Mouse (Mus musculus) left cerebral cortex, adult 2 months (tissue): ENCODE data around the gene Ncmap. TPM values are rescaled to one million over a fixed set of nuclear protein-coding genes. Genes with fewer than 3 reads are reported as not detected.
A peak's percentile ranks its signal among the peaks of the same experiment; 100 is the strongest.

Experiments
- DNase-seq, 2 experiments: peaks; one replicate each; pipeline ENCODE4 v3.0.0; 2021 to 2022; ENCODE audit warnings: low spot score in 2 of 2, mixed read lengths in 1 of 2; ENCODE audit errors: extremely low spot score in 1 of 2
- H3K27ac ChIP-seq: fragments of 200-600 bp; 2 replicates; pipeline ENCODE4 v1.8.1; 2022
- H3K4me3 ChIP-seq: fragments of 200-600 bp; 2 replicates; pipeline ENCODE4 v1.8.1; 2022
- CTCF ChIP-seq: fragments of 200-600 bp; IDR thresholded peaks from 2 replicates; pipeline ENCODE4 v1.8.1; 2022; ENCODE audit warnings: antibody characterized with exemption, mild to moderate bottlenecking, moderate library complexity
- intact Hi-C: fragments of 180-260 bp; cut with DNase I; formaldehyde crosslinking; loops from one replicate; pipeline ENCODE4 v1.15.1; 2025
- total RNA-seq, 2 experiments: library from RNA; stranded (reverse); gene quantifications; 2 replicates each; pipeline ENCODE4 v1.2.3; 2021

The Ncmap gene
- total RNA-seq, 2 experiments from 2014 or later, result 0.65 to 1.6 TPM

DNA sequence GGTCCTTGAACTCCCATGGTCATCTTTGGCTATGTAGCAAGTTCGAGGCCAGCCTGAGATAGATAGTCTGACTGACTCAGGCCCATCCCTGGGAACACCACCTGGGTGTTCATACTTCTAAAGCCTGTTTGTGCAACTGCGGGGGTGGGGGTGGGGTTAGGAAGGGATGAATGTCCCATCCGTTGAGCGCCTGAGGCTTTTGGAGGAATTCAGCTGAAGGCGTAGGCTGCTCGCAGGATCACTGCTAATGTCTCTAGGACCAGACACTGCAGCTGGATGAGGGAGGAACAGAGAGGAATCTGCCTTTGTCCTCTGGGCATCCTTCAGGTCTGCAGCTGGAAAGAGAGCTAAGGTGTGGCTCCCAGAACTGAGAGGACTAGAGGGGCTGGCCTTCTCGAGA lies 3.4 kb downstream of the Ncmap start:
- Histone ChIP-seq H3K4me3 (no peak overlapping the region), H3K27ac (no peak overlapping the region)
- intact Hi-C loops, result no loop called here
- no peak for TF ChIP-seq CTCF
- no peak for DNase-seq

DNA sequence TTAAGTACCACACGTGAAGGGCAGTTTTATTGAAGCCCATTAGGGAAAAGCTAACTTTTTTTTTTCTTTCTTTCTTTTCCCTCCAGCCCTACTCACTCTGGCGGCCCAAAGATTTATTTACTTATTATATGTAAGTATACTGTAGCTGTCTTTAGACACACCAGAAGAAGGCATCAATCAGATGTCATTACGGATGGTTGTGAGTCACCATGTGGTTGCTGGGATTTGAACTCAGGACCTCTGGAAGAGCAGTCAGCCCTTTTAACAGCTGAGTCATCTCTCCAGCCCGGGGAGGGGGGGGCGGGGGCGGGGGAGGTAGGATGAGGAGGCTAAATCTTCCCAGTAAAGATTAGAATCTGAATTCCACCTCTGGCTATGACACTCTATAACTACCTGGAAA lies 4.6 kb downstream of the Ncmap start:
- no peak for TF ChIP-seq CTCF
- no peak for DNase-seq
- Histone ChIP-seq H3K27ac (no peak overlapping the region), H3K4me3 (no peak overlapping the region)
- intact Hi-C loops, result no loop called here

DNA sequence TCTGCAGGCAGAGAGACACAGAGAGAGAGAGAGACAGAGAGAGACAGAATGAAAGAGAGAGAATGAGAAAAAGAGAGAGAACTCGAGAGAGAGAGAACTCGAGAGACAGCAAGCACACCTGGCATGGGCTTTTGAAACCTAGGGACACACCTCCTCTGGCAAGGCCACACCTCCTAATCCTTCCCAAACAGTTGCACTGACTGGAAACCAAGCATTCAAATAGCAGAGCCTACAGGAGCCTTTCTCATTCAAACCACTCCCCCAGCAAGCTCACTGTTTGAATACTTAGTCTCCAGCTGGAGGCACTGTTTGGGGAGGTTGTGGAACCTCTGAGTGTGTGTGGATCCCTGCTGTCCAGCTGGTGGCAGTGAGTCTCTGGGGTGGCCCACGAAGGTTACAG lies 5.2 kb downstream of the Ncmap start:
- DNase-seq, result no peak
- TF ChIP-seq CTCF, result no peak
- Histone ChIP-seq H3K4me3 (no peak overlapping the region), H3K27ac (no peak overlapping the region)
- intact Hi-C loops, result no loop called here

- intact Hi-C loops, result no loop called here
- no peak for DNase-seq
- TF ChIP-seq CTCF, result no peak
- no peak overlapping the region for H3K27ac ChIP-seq
- no peak overlapping the region for H3K4me3 ChIP-seq
These were observed 7.0 kb downstream of the Ncmap start for GRCm38 (mm10) chr4:135391014-135391413.

GRCm38 (mm10) chr4:135385614-135386013 lies 12.4 kb downstream of the Ncmap start:
- TF ChIP-seq CTCF, result no peak
- DNase-seq, result no peak
- Histone ChIP-seq H3K27ac (no peak overlapping the region), H3K4me3 (no peak overlapping the region)
- intact Hi-C loops, result no loop called here

GRCm38 (mm10) chr4:135382316-135382715 lies 15.7 kb downstream of the Ncmap start:
- Histone ChIP-seq H3K4me3 (no peak overlapping the region), H3K27ac (no peak overlapping the region)
- DNase-seq, result peak; percentile 65 to 74
- intact Hi-C loops, result loop anchor here (1.0 to 5.0 kb wide), 2 partner anchors 29 to 285 kb away; no protein-coding TSS in a partner anchor
- TF ChIP-seq CTCF, result peak; percentile 93

DNA sequence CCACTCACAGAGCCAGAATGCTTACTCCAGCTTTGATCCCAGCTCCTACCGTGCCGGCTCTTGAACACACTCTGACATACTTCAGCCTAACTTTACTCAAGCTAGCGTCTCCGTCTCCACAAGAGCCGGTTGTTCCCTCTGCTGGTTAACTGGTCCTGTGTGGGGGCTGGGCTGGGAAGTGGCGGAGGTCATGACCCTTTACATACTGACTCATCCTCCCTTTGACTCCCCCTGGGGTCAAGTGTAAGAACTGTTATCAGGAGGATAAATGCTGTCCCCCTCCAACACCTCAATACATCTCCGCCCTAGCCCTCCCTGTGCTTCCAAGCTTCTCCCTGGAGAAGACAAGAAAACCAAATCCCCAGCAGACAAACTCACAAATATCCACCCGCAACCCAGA lies 16.7 kb downstream of the Ncmap start:
- DNase-seq, result no peak
- intact Hi-C loops, result loop anchor here (5.0 kb wide), 1 partner anchor 286 kb away; no protein-coding TSS in a partner anchor
- TF ChIP-seq CTCF, result no peak
- Histone ChIP-seq H3K27ac (no peak overlapping the region), H3K4me3 (no peak overlapping the region)

DNA sequence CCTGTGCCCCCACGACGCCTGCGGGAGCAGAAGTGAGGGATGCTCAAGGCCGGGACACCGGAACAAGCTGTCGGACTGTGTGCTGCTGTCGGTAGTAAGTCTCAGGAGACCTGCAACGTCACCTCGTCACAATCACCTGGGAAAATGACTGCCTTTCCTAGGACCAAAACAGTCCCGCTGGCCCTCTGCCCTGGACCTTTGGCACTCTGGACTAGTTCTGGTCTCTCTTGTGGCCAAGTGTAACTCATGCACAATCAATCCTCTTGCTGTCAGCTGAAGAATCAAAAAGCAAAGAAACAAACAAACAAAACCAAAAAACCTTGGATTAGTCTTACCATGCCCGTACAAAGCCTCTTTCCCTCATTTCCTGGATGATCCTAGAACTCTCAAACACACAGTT lies 20.8 kb downstream of the Ncmap start:
- no peak overlapping the region for H3K27ac ChIP-seq
- H3K4me3 ChIP-seq, result no peak overlapping the region
- no peak for DNase-seq
- intact Hi-C loops, result no loop called here
- no peak for TF ChIP-seq CTCF

GRCm38 (mm10) chr4:135375444-135375843 lies 22.6 kb downstream of the Ncmap start:
- intact Hi-C loops, result no loop called here
- H3K27ac ChIP-seq, result no peak overlapping the region
- no peak overlapping the region for H3K4me3 ChIP-seq
- no peak for DNase-seq
- TF ChIP-seq CTCF, result peak; percentile 23

- no peak; the same call in none of the 2 replicates for TF ChIP-seq CTCF
- Histone ChIP-seq H3K27ac (no peak overlapping the region), H3K4me3 (no peak overlapping the region)
- DNase-seq, result no peak
- intact Hi-C loops, result no loop called here
These were observed 24.7 kb downstream of the Ncmap start for GRCm38 (mm10) chr4:135373299-135373698.

- no peak overlapping the region for H3K4me3 ChIP-seq
- intact Hi-C loops, result no loop called here
- TF ChIP-seq CTCF, result no peak
- no peak for DNase-seq
- no peak overlapping the region for H3K27ac ChIP-seq
These were observed 27.7 kb downstream of the Ncmap start for GRCm38 (mm10) chr4:135370372-135370771.

DNA sequence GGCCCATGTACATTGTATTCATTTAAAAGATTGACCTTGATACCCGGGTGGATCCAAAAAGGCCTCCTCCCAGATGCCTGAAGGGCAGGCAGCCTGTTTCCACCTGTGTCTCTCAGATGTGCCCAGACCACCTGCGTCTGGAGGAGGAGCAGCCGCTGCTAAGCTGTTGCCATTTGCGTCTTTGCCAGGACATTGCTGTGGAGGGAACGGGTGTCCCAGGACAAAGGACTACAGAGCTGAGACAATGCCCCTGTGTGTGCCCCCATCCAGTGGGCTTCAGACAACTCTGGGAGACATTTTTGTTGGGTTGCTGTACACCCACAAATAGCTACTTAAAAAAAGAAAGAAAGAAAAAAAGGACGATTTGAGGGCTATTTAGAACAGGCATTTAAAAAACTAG lies 35.2 kb downstream of the Ncmap start:
- TF ChIP-seq CTCF, result no peak
- H3K4me3 ChIP-seq, result no peak overlapping the region
- H3K27ac ChIP-seq, result no peak overlapping the region
- intact Hi-C loops, result no loop called here
- no peak for DNase-seq

- H3K27ac ChIP-seq, result no peak overlapping the region
- no peak for DNase-seq
- TF ChIP-seq CTCF, result no peak
- no peak overlapping the region for H3K4me3 ChIP-seq
- intact Hi-C loops, result no loop called here
These were observed 36.3 kb downstream of the Ncmap start for GRCm38 (mm10) chr4:135361722-135362121.
